Mouse (Mus musculus): Measurements from ENCODE around the gene Zcchc18. TPM values are rescaled to one million over a fixed set of nuclear protein-coding genes. Genes with fewer than 3 reads are reported as not detected.

The Zcchc18 gene
- polyA plus RNA-seq, 2 experiments from 2014 or later: 37.8 to 42.4 TPM

Other genes starting within 250 kb of the Zcchc18 start
- 10 to 100 TPM; 77.6 to 86.6 TPM for gene Morf4l2, start 249.5 kb upstream of the Zcchc18 start, polyA plus RNA-seq (2017; shearing (Covaris generic))
- gene Glra4, start 213.0 kb upstream of the Zcchc18 start, polyA plus RNA-seq (2017; shearing (Covaris generic)): not detected
- gene Plp1, start 170.5 kb upstream of the Zcchc18 start, polyA plus RNA-seq (2017; shearing (Covaris generic)): 1 to 10 TPM; 1.3 to 1.6 TPM
- under 1 TPM in 1 of 2 experiments, not detected in 1; 0.08 TPM for gene Rab9b, start 124.4 kb upstream of the Zcchc18 start, polyA plus RNA-seq (2017; shearing (Covaris generic))
- gene H2bfm, start 65.8 kb upstream of the Zcchc18 start, polyA plus RNA-seq (2017; shearing (Covaris generic)): not detected
- 10 to 100 TPM; 12.1 to 77.0 TPM for gene Tmsb15b2, start 17.7 kb upstream of the Zcchc18 start, polyA plus RNA-seq (2017; shearing (Covaris generic))
- gene Tmsb15l, start 16.3 kb upstream of the Zcchc18 start, polyA plus RNA-seq (2017; shearing (Covaris generic)): 10 to 100 TPM in 1 of 2 experiments, 1 to 10 TPM in 1; 2.2 to 13.1 TPM
- gene Tmsb15b1, start 16.3 kb upstream of the Zcchc18 start, polyA plus RNA-seq (2017; shearing (Covaris generic)): 10 to 100 TPM; 26.6 to 39.7 TPM
- gene Slc25a53, start 45.1 kb downstream of the Zcchc18 start, polyA plus RNA-seq (2017; shearing (Covaris generic)): 1 to 10 TPM; 6.2 to 9.6 TPM
- gene Fam199x, start 56.4 kb downstream of the Zcchc18 start, polyA plus RNA-seq (2017; shearing (Covaris generic)): 1 to 10 TPM; 3.3 to 4.4 TPM
- not detected for gene Esx1, start 128.9 kb downstream of the Zcchc18 start, polyA plus RNA-seq (2017; shearing (Covaris generic))